Mouse (Mus musculus) lung, adult 2 months (tissue): ENCODE data around the gene Hist1h2bg. TPM values are rescaled to one million over a fixed set of nuclear protein-coding genes. Genes with fewer than 3 reads are reported as not detected.
A peak's percentile ranks its signal among the peaks of the same experiment; 100 is the strongest.
"Not testable (repeated sequence)": the region's sequence is repeated elsewhere in the genome, so short reads cannot be mapped to it uniquely, and the experiment has no call there.

Experiments
- DNase-seq: peaks from one replicate; pipeline ENCODE4 v3.0.0; 2022
- H3K4me1 ChIP-seq: fragments of 200-500 bp; 2 replicates; pipeline ENCODE4 v1.6.1; 2011; ENCODE audit warnings: low read length; ENCODE audit not compliant: control insufficient read depth, insufficient read depth
- H3K4me3 ChIP-seq: fragments of 200-500 bp; replicated peaks from 2 replicates; pipeline ENCODE3; 2011; ENCODE audit warnings: low read depth, mild to moderate bottlenecking, control low read depth, low read length; ENCODE audit errors: extremely low read depth
- CTCF ChIP-seq: fragments of 200-500 bp; IDR thresholded peaks from 2 replicates; pipeline ENCODE4 v1.5.1; 2011; ENCODE audit warnings: mild to moderate bottlenecking, low read length, control low read depth; ENCODE audit not compliant: insufficient read depth
- POLR2A ChIP-seq: fragments of 200-500 bp; IDR thresholded peaks from 2 replicates; pipeline ENCODE4 v1.6.1; 2011; ENCODE audit warnings: low read depth, mild to moderate bottlenecking, control low read depth, low read length, borderline replicate concordance; ENCODE audit errors: extremely low read depth
- WGBS: fragments of 180-500 bp; shearing (Covaris S2); methylation state at CpG from one replicate; pipeline ENCODE4 v1.1.7; 2018; 5-methylcytosine and 5-hydroxymethylcytosine counted together
- polyA plus RNA-seq: library from polyadenylated mRNA; depleted of rRNA; stranded (reverse); fragments of >200 nt; gene quantifications from 2 replicates; pipeline ENCODE4 v1.2.3, GENCODE M21; 2012

The Hist1h2bg gene
- polyA plus RNA-seq, 1 experiment: 9.8 TPM

DNA sequence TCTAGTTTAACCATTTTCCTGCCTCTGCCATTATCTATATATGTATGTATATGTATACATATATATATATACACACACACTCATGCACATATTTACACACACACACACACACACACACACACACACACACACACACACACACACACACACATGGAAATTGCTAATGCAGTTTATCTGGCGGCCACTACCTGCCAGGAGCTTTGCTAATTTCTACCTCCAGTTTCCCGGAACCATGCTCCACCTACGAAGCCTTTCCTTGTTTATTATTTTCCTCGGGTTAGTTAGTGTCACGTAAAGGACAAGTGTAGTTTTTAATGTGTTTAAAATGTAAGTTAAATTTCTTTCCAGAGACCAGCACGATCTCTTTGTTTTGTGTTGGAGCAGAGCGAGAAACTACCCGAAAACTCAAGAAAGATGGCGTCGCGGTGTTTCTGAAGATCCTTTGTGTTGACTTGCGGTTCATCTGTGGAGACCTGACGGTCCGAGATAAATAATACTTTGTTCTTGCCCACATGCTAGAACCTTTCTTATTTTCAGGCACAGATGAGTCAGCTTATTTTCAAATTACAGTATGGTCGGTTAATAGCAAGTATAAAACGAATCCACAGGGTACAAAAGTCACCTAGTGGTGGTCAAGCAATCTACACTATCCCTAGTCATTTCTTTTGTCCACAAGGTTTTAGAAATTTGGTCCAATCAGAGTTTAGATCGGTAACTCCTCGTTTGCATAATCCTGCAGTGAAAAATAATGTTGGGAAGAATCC, 8.3 kb upstream of the Hist1h2bg start:
- WGBS: 2% methylated on average over 18 of the region's 18 CpGs
- Histone ChIP-seq H3K4me1 (no peaks in the 10 kb centered on the region; the same call in 1 of the 2 replicates), H3K4me3 (peak overlapping the region; percentile 65)
- DNase-seq: no peak
- peak; percentile 26; the same call in 1 of the 2 replicates for TF ChIP-seq POLR2A
- peak; percentile 19; the same call in 1 of the 2 replicates for TF ChIP-seq CTCF

DNA sequence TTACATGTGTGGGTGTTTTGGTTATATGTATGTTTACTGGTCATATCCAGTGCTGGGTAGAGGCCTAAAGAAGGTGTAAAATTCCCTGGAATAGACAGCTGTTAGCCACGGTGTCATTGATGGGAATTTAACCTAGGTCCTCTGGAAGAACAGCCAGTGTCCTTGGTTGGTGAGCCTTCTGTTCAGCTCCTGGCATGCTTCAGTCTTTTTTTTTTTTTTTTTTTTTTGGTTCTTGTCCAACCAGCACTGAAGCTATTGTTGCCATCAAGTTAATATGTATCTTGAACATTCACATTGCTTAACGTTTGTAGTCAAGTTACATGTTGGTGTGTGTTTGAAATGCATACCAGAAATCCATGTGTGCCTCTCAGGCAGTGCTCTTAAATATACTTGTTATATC, 6.7 kb upstream of the Hist1h2bg start:
- DNase-seq: no peak
- no peaks in the 10 kb centered on the region; the same call in 1 of the 2 replicates for H3K4me1 ChIP-seq
- no peak overlapping the region for H3K4me3 ChIP-seq
- TF ChIP-seq POLR2A: no peak
- TF ChIP-seq CTCF: no peak
- 74% methylated on average over 2 of the region's 2 CpGs for WGBS

DNA sequence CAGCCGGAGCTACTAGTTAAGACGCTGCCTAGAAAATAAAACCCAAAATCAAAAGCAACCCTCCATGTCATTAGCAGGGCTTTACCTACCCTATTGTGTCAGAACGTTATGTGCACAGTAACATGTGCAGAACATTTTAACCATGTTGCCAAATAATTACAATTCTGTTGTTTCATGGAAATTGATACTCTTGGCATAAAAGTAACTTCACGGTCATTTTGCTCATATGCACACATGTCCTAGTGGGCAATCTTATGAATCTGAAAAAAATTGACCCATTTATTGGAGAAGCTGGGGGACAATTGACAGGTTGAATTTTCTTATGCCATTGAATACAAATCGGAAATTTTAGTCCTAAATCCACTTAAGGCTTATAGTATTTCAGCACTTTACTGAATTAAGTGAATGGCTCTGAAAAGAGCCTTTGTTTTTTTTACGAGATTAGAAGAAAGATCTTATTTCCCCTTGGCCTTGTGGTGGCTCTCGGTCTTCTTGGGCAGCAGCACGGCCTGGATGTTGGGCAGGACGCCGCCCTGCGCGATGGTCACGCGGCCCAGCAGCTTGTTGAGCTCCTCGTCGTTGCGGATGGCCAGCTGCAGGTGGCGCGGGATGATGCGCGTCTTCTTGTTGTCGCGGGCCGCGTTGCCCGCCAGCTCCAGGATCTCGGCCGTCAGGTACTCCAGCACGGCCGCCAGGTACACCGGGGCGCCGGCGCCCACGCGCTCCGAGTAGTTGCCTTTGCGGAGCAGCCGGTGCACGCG, 755 bp upstream of the Hist1h2bg start:
- 1% methylated on average over 29 of the region's 41 CpGs for WGBS
- not testable (repeated sequence) for DNase-seq, H3K4me3 ChIP-seq, H3K4me1 ChIP-seq

DNA sequence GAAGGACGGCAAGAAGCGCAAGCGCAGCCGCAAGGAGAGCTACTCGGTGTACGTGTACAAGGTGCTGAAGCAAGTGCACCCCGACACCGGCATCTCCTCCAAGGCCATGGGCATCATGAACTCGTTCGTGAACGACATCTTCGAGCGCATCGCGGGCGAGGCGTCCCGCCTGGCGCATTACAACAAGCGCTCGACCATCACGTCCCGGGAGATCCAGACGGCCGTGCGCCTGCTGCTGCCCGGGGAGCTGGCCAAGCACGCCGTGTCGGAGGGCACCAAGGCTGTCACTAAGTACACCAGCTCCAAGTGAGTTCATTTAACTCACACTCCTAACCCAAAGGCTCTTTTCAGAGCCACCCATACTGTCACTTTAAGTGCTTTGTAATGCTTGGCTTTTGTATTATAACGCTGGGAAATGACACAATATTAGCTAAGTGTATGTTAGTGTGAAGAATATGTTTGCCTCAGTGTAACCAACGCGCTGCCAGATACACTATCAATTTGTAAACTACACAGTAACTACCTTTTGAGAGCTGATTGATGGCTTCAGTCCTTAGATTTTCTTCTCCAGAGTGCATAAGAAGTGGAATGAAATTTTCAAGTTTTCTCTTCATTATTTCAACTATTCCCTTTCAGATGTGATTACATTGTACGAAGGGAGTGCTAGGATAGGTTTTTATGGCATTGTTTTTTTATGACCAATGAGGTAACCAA, 465 bp downstream of the Hist1h2bg start:
- WGBS: under 1% methylated on average over 19 of the region's 34 CpGs
- not testable (repeated sequence) for DNase-seq, H3K4me1 ChIP-seq
- peak overlapping the region; percentile 80 for H3K4me3 ChIP-seq

DNA sequence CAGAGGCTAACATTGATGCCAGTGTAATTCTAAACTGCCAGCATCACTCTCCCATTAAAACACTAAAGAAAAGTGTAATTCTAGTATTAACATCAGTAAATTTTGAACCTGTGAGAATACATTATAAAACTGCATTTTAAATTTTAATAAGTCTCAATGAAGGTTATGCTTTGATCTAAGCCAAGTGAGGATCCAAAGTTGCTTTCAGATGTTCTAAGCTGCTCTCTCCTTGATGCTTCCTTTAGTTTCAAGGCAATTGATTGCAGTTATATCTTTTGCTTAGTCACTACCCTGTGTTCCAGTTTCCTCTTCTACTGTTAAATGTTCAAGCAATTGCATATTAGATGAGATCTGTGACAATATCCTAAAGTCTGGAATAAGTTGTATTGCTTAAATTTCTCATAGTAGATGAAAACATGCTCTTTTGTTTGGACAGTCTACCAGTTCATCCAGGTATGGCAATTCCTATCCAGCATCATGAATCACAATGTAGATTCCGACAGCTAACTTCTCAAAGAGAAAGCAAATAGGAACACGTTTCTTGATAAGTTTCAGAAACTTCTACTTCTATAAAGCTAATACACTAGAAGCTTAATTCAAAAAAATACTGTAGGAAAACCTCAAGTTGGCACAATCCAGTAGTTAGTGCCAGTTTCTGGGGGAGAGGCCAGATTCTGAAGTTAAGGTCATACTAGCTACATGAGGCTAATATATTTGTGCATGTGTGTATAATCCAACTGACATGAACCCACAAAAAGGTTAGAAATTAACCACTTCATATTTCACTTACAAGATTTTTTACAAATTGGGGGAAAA, 1.2 kb downstream of the Hist1h2bg start:
- H3K4me3 ChIP-seq: peak overlapping the region; percentile 28
- no peaks in the 10 kb centered on the region; the same call in 1 of the 2 replicates for H3K4me1 ChIP-seq
- WGBS: 26% methylated on average over 2 of the region's 2 CpGs
- no peak for DNase-seq
- TF ChIP-seq POLR2A (no peak), CTCF (no peak)

DNA sequence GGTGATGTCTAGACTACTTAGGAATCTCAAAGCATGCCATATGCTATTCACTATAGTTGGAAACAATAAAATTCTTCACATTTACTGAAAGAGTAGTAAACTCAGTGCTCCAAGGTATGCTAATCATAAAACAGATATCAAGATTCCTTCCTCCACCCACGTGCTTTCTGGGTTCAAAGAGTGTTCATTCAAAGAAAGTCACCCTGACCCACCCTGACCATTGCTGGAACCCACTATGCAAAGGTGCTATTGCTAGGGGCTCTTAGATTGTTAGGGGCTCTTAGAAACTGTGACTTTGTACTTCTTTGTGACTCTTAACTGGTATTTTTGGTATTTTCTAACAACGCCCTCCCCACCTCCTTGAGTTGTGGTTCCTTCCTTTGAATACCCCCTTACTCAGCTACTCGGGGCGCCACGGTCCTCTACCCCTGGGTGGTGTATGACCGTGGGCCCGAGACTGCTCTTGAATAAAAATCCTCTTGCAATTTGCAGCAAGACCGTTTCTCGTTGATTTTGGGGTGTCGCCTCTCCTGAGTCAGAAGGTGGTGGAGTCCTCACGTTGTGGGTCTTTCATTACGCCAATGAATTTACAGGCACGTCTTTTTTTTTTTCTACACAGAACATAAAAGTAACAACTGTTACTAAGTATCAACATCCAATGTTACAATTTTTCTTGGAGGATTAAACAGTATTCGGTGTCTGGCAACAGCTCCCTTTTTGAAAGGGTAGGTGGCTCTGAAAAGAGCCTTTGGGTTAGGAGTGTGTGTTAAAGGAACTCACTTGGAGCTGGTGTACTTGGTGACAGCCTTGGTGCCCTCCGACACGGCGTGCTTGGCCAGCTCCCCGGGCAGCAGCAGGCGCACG, 2.1 kb downstream of the Hist1h2bg start:
- 11% methylated on average over 20 of the region's 20 CpGs for WGBS
- not testable (repeated sequence) for H3K4me3 ChIP-seq, DNase-seq, H3K4me1 ChIP-seq

DNA sequence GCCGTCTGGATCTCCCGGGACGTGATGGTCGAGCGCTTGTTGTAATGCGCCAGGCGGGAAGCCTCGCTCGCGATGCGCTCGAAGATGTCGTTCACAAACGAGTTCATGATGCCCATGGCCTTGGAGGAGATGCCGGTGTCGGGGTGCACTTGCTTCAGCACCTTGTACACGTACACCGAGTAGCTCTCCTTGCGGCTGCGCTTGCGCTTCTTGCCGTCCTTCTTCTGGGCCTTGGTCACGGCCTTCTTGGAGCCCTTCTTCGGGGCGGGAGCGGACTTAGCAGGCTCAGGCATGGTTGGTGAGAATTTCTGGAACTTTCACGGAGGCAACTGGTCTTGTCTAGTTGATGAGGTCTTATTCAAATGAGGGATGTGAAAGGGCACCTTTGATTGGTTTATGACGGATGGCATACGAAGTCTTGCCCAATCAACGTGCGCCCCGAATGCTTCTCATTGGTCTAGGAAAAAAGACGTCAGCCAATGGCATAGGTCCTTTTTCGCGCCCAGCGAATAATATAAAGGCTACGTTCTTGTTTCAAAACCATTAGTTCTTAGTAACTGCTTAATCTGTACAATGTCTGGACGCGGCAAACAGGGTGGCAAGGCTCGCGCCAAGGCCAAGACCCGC, 2.8 kb downstream of the Hist1h2bg start, which contains the start of the genes Hist1h2bf and Hist1h2ad:
TSS of gene Hist1h2bf (minus strand) at position 299 of the 627 bp plus-strand sequence.
TSS of gene Hist1h2ad (plus strand) at position 484 of the 627 bp plus-strand sequence.
- 2% methylated on average over 42 of the region's 42 CpGs for WGBS
- peak within 1 kb of the TSS; percentile 49 for H3K4me3 ChIP-seq
- not testable (repeated sequence) for H3K4me1 ChIP-seq
- DNase-seq: peak; percentile 65
- TF ChIP-seq POLR2A: peak; percentile 33; the same call in 1 of the 2 replicates

DNA sequence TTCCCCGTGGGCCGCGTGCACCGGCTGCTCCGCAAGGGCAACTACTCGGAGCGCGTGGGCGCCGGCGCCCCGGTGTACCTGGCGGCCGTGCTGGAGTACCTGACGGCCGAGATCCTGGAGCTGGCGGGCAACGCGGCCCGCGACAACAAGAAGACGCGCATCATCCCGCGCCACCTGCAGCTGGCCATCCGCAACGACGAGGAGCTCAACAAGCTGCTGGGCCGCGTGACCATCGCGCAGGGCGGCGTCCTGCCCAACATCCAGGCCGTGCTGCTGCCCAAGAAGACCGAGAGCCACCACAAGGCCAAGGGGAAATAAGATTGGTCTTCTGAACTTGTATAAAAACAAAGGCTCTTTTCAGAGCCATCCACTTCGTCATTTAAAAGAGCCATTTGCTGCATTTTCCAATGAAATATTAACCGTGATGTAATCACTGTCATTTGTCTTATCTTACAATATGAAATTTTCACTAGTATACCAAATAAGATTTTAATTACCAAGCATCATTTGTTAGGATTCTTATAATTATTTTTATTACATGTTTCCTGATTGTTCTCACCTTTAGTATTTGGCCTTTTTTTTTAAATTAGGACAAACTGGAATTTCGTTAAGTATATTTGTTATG, 3.5 kb downstream of the Hist1h2bg start:
- not testable (repeated sequence) for H3K4me3 ChIP-seq, H3K4me1 ChIP-seq, DNase-seq
- 4% methylated on average over 13 of the region's 39 CpGs for WGBS
